Mouse (Mus musculus): ENCODE results near the gene C87499. TPM values are rescaled to one million over a fixed set of nuclear protein-coding genes. Genes with fewer than 3 reads are reported as not detected.
A peak's percentile ranks its signal among the peaks of the same experiment; 100 is the strongest.

The C87499 gene
- polyA plus RNA-seq (2016; fragmentation: Nextera tagmentation; extraction: Ambion mirVana) = not detected in 2 replicates

DNA sequence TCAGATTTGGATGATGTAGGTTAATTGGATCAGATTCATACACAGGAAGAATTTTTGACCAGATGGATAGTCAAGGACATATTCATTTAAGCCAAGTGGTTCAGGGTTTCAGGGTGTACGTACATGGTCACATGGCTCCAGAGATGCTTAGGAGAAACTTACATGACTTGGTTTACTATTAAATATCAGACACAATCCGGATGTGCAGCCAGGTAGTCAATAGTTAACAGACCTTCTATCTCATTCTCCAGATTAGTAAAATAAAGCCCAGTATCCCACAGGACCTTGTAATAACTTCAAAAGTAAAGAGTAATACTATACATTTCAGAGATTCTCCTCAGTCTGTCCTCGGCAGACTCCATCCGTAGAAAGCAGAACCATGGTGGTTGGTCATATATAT lies at the start of gene C87499:
C87499 (minus strand) TSS at position 101 of the 400 bp plus-strand sequence.
- no peak within 1 kb of the TSS for H3K27ac ChIP-seq
- no peaks in the 10 kb centered on the region for H3K36me3 ChIP-seq (replicated peaks)
- no peak within 1 kb of the TSS for H3K4me3 ChIP-seq
- H3K9me3 ChIP-seq = no peaks in the 10 kb centered on the region
- H3K4me1 ChIP-seq = no peaks in the 10 kb centered on the region
- no peak for DNase-seq (ENCODE audit: extremely low spot score, low spot score)
- WGBS = 89% methylated on average over 4 of the region's 4 CpGs
- no peaks in the 10 kb centered on the region for H3K27me3 ChIP-seq (ENCODE audit: poor library complexity, severe bottlenecking)

GRCm38 (mm10) chr4:88683812-88684211 lies 49.6 kb upstream of the C87499 start, which contains the start of gene Ifna2:
Gene Ifna2, minus strand, starts transcription at chr4:88683912.
- Histone ChIP-seq H3K9me3 (no peaks in the 10 kb centered on the region), H3K4me3 (no peak within 1 kb of the TSS), H3K27ac (no peak within 1 kb of the TSS), H3K27me3 (ENCODE audit: poor library complexity, severe bottlenecking) (no peaks in the 10 kb centered on the region), H3K36me3 (replicated peaks) (no peaks in the 10 kb centered on the region), H3K4me1 (no peaks in the 10 kb centered on the region)
- DNase-seq (ENCODE audit: extremely low spot score, low spot score) = no peak
- 91% methylated on average over 1 of the region's 1 CpGs for WGBS

- Histone ChIP-seq H3K9me3 (no peaks in the 10 kb centered on the region), H3K36me3 (replicated peaks) (no peaks in the 10 kb centered on the region), H3K4me3 (no peak overlapping the region), H3K27me3 (ENCODE audit: poor library complexity, severe bottlenecking) (no peaks in the 10 kb centered on the region), H3K27ac (no peak overlapping the region), H3K4me1 (no peaks in the 10 kb centered on the region)
- DNase-seq (ENCODE audit: extremely low spot score, low spot score) = no peak
- WGBS = 89% methylated on average over 3 of the region's 3 CpGs
Observed at GRCm38 (mm10) chr4:88681353-88681752, 47.1 kb upstream of the C87499 start.

DNA sequence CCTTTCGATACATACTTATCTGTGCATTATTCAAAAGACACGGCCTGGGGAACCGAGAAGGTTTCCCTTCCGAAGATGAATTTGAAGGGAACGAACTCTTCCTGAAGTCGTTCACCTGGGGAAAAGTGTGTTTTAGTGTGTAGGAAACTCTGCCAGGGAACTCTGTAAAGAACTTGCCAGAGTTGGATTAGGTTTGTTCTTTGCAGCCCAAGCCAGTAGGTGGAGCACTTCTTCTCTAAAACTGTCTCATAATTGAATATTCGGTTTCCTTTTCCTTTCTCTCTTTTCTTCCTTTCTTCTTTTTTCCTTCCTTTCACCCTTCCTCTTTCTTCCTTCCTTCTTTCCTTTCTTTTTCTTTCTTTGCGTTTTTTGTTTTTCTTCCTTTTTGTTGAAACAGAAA lies 46.2 kb upstream of the C87499 start:
- Histone ChIP-seq H3K27me3 (ENCODE audit: poor library complexity, severe bottlenecking) (no peaks in the 10 kb centered on the region), H3K36me3 (replicated peaks) (no peaks in the 10 kb centered on the region), H3K27ac (no peak overlapping the region), H3K9me3 (no peaks in the 10 kb centered on the region), H3K4me3 (no peak overlapping the region), H3K4me1 (no peaks in the 10 kb centered on the region)
- WGBS = 52% methylated on average over 8 of the region's 8 CpGs
- DNase-seq (ENCODE audit: extremely low spot score, low spot score) = no peak

DNA sequence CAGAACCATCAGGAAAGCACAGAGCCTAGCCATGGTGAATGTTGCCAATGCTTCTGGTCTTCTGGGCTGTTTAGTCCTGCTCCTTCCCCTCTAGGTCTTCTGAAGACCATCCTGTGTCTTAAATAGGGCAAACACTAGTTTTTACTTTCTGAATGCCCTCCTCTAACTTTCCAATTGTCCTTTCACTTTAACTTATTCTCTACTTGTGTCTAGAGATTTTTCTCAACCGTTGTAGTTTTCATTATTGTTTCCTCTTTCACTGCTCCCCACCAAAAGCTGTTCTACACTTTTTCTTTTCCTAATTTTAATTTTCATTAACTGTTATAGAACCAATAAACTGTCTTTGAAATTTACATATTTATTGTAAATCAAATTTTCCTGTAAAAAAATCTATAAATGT lies 42.6 kb upstream of the C87499 start, which contains the start of gene Ifna16:
Ifna16 (minus strand) TSS at position 101 of the 400 bp plus-strand sequence.
- Histone ChIP-seq H3K4me3 (no peak within 1 kb of the TSS), H3K4me1 (no peaks in the 10 kb centered on the region), H3K9me3 (no peaks in the 10 kb centered on the region), H3K27ac (no peak within 1 kb of the TSS), H3K36me3 (replicated peaks) (no peaks in the 10 kb centered on the region), H3K27me3 (ENCODE audit: poor library complexity, severe bottlenecking) (no peaks in the 10 kb centered on the region)
- WGBS = 84% methylated on average over 1 of the region's 1 CpGs
- no peak for DNase-seq (ENCODE audit: extremely low spot score, low spot score)

- Histone ChIP-seq H3K4me3 (no peak overlapping the region), H3K4me1 (no peaks in the 10 kb centered on the region), H3K36me3 (replicated peaks) (no peaks in the 10 kb centered on the region), H3K9me3 (no peaks in the 10 kb centered on the region; the same call in 1 of the 2 replicates), H3K27ac (no peak overlapping the region), H3K27me3 (ENCODE audit: poor library complexity, severe bottlenecking) (no peaks in the 10 kb centered on the region)
- 60% methylated on average over 1 of the region's 1 CpGs for WGBS
- no peak for DNase-seq (ENCODE audit: extremely low spot score, low spot score)
Observed at GRCm38 (mm10) chr4:88655461-88655860, 21.2 kb upstream of the C87499 start.

DNA sequence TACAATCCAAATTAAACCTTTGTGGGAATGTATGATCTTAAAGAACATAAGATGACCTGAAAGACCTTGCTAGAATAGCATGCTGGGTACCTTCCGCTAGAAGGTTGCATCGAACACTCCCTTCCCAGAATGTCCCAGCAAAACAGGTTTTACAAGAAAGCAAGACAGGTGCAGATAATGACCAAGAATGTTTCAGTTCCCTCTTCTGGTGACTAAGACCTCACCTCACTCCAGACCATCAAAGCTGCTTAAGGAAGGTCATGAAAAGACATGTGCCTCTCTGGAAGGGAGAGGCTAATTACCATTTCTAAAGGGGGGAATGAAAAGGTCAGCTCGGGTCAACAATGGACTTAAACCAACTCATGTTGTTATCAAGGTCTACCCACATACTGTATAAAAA lies 19.4 kb upstream of the C87499 start:
- Histone ChIP-seq H3K27me3 (ENCODE audit: poor library complexity, severe bottlenecking) (no peaks in the 10 kb centered on the region), H3K27ac (no peak overlapping the region), H3K4me1 (no peaks in the 10 kb centered on the region), H3K36me3 (replicated peaks) (no peaks in the 10 kb centered on the region), H3K4me3 (no peak overlapping the region), H3K9me3 (no peaks in the 10 kb centered on the region; the same call in 1 of the 2 replicates)
- no peak for DNase-seq (ENCODE audit: extremely low spot score, low spot score)
- 75% methylated on average over 3 of the region's 3 CpGs for WGBS

- Histone ChIP-seq H3K4me1 (no peaks in the 10 kb centered on the region), H3K36me3 (replicated peaks) (no peaks in the 10 kb centered on the region), H3K4me3 (no peak within 1 kb of the TSS), H3K27me3 (ENCODE audit: poor library complexity, severe bottlenecking) (no peaks in the 10 kb centered on the region), H3K27ac (no peak within 1 kb of the TSS), H3K9me3 (no peaks in the 10 kb centered on the region)
- WGBS = 61% methylated on average over 2 of the region's 2 CpGs
- DNase-seq (ENCODE audit: extremely low spot score, low spot score) = no peak
Observed at GRCm38 (mm10) chr4:88644359-88644758, 10.1 kb upstream of the C87499 start, which contains the start of gene Ifna13. Gene Ifna13, minus strand, starts transcription at chr4:88644459.

DNA sequence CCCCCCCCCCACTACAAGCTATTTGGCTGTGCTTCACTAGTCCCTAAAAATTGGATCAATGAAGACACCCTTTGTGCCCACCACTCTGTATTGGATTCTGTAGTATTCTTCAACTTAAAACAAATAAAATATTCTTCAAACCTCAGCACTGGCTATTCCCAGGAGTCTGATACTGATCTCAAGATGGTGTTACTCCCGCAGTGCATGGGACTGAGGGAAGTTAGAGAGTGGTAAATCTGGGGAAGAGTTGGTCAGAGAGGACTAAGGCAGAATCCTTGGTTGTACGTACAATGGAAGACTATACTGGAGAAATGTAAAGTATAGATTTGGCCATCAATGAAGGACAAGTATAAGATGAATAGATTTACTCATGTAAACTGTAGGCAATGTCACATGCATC lies 8.3 kb upstream of the C87499 start:
- no peaks in the 10 kb centered on the region for H3K27me3 ChIP-seq (ENCODE audit: poor library complexity, severe bottlenecking)
- H3K36me3 ChIP-seq (replicated peaks) = no peaks in the 10 kb centered on the region
- H3K27ac ChIP-seq = no peak overlapping the region
- H3K9me3 ChIP-seq = no peaks in the 10 kb centered on the region
- 49% methylated on average over 2 of the region's 2 CpGs for whole genome bisulfite sequencing
- DNase-seq (ENCODE audit: extremely low spot score, low spot score) = no peak
- no peaks in the 10 kb centered on the region for H3K4me1 ChIP-seq
- H3K4me3 ChIP-seq = no peak overlapping the region

GRCm38 (mm10) chr4:88641077-88641831 lies 7.0 kb upstream of the C87499 start:
- Histone ChIP-seq H3K4me1 (no peaks in the 10 kb centered on the region), H3K9me3 (no peaks in the 10 kb centered on the region), H3K27me3 (ENCODE audit: poor library complexity, severe bottlenecking) (no peaks in the 10 kb centered on the region), H3K27ac (no peak overlapping the region), H3K4me3 (peak overlapping the region; percentile 37), H3K36me3 (replicated peaks) (no peaks in the 10 kb centered on the region)
- 29% methylated on average over 11 of the region's 11 CpGs for WGBS
- DNase-seq (ENCODE audit: extremely low spot score, low spot score) = peak; percentile 89

GRCm38 (mm10) chr4:88640704-88641076 lies 6.5 kb upstream of the C87499 start:
- DNase-seq (ENCODE audit: extremely low spot score, low spot score) = no peak
- WGBS = 74% methylated on average over 8 of the region's 8 CpGs
- H3K36me3 ChIP-seq (replicated peaks) = no peaks in the 10 kb centered on the region
- no peaks in the 10 kb centered on the region for H3K4me1 ChIP-seq
- H3K4me3 ChIP-seq = peak overlapping the region; percentile 37
- no peaks in the 10 kb centered on the region for H3K9me3 ChIP-seq
- no peaks in the 10 kb centered on the region for H3K27me3 ChIP-seq (ENCODE audit: poor library complexity, severe bottlenecking)
- no peak overlapping the region for H3K27ac ChIP-seq

- no peaks in the 10 kb centered on the region for H3K27me3 ChIP-seq (ENCODE audit: poor library complexity, severe bottlenecking)
- no peaks in the 10 kb centered on the region for H3K9me3 ChIP-seq
- no peak within 1 kb of the TSS for H3K27ac ChIP-seq
- H3K4me1 ChIP-seq = no peaks in the 10 kb centered on the region
- H3K36me3 ChIP-seq (replicated peaks) = no peaks in the 10 kb centered on the region
- DNase-seq (ENCODE audit: extremely low spot score, low spot score) = no peak
- no peak within 1 kb of the TSS for H3K4me3 ChIP-seq
Observed at GRCm38 (mm10) chr4:88603276-88603675, 30.9 kb downstream of the C87499 start, which contains the start of gene Ifna12. Gene Ifna12, minus strand, starts transcription at chr4:88603376.

- DNase-seq (ENCODE audit: extremely low spot score, low spot score) = no peak
- Histone ChIP-seq H3K36me3 (replicated peaks) (no peaks in the 10 kb centered on the region), H3K4me3 (no peak within 1 kb of the TSS), H3K27ac (no peak within 1 kb of the TSS), H3K27me3 (ENCODE audit: poor library complexity, severe bottlenecking) (no peaks in the 10 kb centered on the region), H3K4me1 (no peaks in the 10 kb centered on the region), H3K9me3 (no peaks in the 10 kb centered on the region)
- 88% methylated on average over 1 of the region's 1 CpGs for WGBS
Observed at GRCm38 (mm10) chr4:88592285-88592684, 41.9 kb downstream of the C87499 start, which contains the start of gene Ifna9. Gene Ifna9, minus strand, starts transcription at chr4:88592385.

Data from forebrain, embryonic 10.5 days (tissue).